Comparison of ENCODE assay signal across 11 mouse cellular contexts in genomic region chr3:122118651-122119214, GRCm38 (mm10).
DNase-seq lines count a peak whose midpoint lies in the region; ATAC-seq and TF ChIP-seq lines count a peak whose summit lies in the region.
"Had no signal": no experiment of that assay in that cellular context is flagged by ENCODE, and none has a peak within 500 bp of the region (broad histone marks: within the 10 kb centered on the region; RNA-seq: fewer than 3 reads in every experiment).

No protein-coding gene starts in this region.

- H3K36me3 ChIP-seq in heart, postnatal 0 days (replicated peaks; ENCODE audit: control insufficient read depth, insufficient read depth, low read length): no peaks in the 10 kb centered on the region
- no peaks in the 10 kb centered on the region for H3K36me3 ChIP-seq in heart, embryonic 11.5 days (ENCODE audit: control insufficient read depth, insufficient read depth, low read length)
- peaks cover 91% of the 10 kb centered on the region for H3K36me3 ChIP-seq in megakaryocyte, embryonic 14.5 days (replicated peaks; ENCODE audit: low read length)
- no peaks in the 10 kb centered on the region for H3K36me3 ChIP-seq in intestine, postnatal 0 days (ENCODE audit: control insufficient read depth, insufficient read depth)
- H3K36me3 ChIP-seq in stomach, postnatal 0 days (ENCODE audit: control insufficient read depth, insufficient read depth, low read length): no peaks in the 10 kb centered on the region
- H3K36me3 ChIP-seq in midbrain, embryonic 13.5 days: no peaks in the 10 kb centered on the region
- H3K36me3 ChIP-seq: neural tube, embryonic 15.5 days had no signal

- ATAC-seq in heart, postnatal 0 days (ENCODE audit: insufficient read depth, low read depth): no peak
- no peak for ATAC-seq in heart, embryonic 11.5 days (replicated peaks; ENCODE audit: insufficient number of reproducible peaks, low FRiP score, low TSS enrichment)
- ATAC-seq in megakaryocyte, adult 5-6 weeks (ENCODE audit: poor library complexity, severe bottlenecking): no peak
- peak; percentile 59 for ATAC-seq in intestine, postnatal 0 days
- peak; percentile 18; the same call in 1 of the 2 replicates for ATAC-seq in stomach, postnatal 0 days (ENCODE audit: low FRiP score, low TSS enrichment)
- no peak for ATAC-seq in midbrain, embryonic 13.5 days
- ATAC-seq: midbrain, embryonic 16.5 days had no signal

- no peak overlapping the region for H3K4me3 ChIP-seq in heart, postnatal 0 days (ENCODE audit: low read depth, low read length)
- no peak overlapping the region for H3K4me3 ChIP-seq in heart, embryonic 11.5 days (ENCODE audit: low read depth, low read length)
- H3K4me3 ChIP-seq in megakaryocyte, embryonic 14.5 days (replicated peaks): peak overlapping the region; percentile 64
- no peak overlapping the region for H3K4me3 ChIP-seq in intestine, postnatal 0 days (ENCODE audit: low read depth, low read length)
- no peak overlapping the region for H3K4me3 ChIP-seq in stomach, postnatal 0 days (ENCODE audit: low read depth, low read length)
- H3K4me3 ChIP-seq in midbrain, embryonic 13.5 days (replicated peaks): no peak overlapping the region
- H3K4me3 ChIP-seq: neural tube, embryonic 15.5 days had no signal

- peak overlapping the region; percentile 83 for H3K27ac ChIP-seq in heart, postnatal 0 days (ENCODE audit: low read depth)
- H3K27ac ChIP-seq in heart, embryonic 11.5 days (ENCODE audit: low read depth, low read length): no peak overlapping the region
- peak overlapping the region; percentile 50; the same call in 1 of the 2 replicates for H3K27ac ChIP-seq in intestine, postnatal 0 days (ENCODE audit: low read depth, low read length)
- 0 out of 2 replicates have a peak overlapping the region, but pooled peaks have one; percentile 45 for H3K27ac ChIP-seq in stomach, postnatal 0 days (replicated peaks)
- H3K27ac ChIP-seq in midbrain, embryonic 13.5 days: no peak overlapping the region
- H3K27ac ChIP-seq: neural tube, embryonic 15.5 days had no signal

- H3K9ac ChIP-seq in heart, postnatal 0 days (replicated peaks; ENCODE audit: low read depth, low read length): no peak overlapping the region
- no peak overlapping the region for H3K9ac ChIP-seq in heart, embryonic 11.5 days (ENCODE audit: low read depth, low read length)
- H3K9ac ChIP-seq in intestine, postnatal 0 days (ENCODE audit: low read depth, low read length): no peak overlapping the region
- H3K9ac ChIP-seq in stomach, postnatal 0 days (ENCODE audit: low read length): no peak overlapping the region
- H3K9ac ChIP-seq in midbrain, embryonic 13.5 days (replicated peaks): no peak overlapping the region
- H3K9ac ChIP-seq: neural tube, embryonic 15.5 days had no signal

- 48% methylated on average over 9 of the region's 9 CpGs for WGBS in heart, postnatal 0 days
- 51% methylated on average over 9 of the region's 9 CpGs for WGBS in heart, embryonic 11.5 days (ENCODE audit: insufficient replicate concordance)
- WGBS in intestine, postnatal 0 days: 19% methylated on average over 9 of the region's 9 CpGs
- 31% methylated on average over 9 of the region's 9 CpGs for WGBS in stomach, postnatal 0 days
- WGBS in midbrain, embryonic 13.5 days: 76% methylated on average over 9 of the region's 9 CpGs

- no peaks in the 10 kb centered on the region for H3K27me3 ChIP-seq in heart, postnatal 0 days (ENCODE audit: control insufficient read depth, insufficient read depth, low read length)
- no peaks in the 10 kb centered on the region for H3K27me3 ChIP-seq in heart, embryonic 11.5 days (ENCODE audit: control insufficient read depth, insufficient read depth, low read length)
- H3K27me3 ChIP-seq in megakaryocyte, embryonic 14.5 days (replicated peaks): no peaks in the 10 kb centered on the region
- no peaks in the 10 kb centered on the region for H3K27me3 ChIP-seq in intestine, postnatal 0 days (replicated peaks; ENCODE audit: control insufficient read depth, insufficient read depth, low read length)
- H3K27me3 ChIP-seq in stomach, postnatal 0 days (ENCODE audit: control insufficient read depth, insufficient read depth, low read length): no peaks in the 10 kb centered on the region
- H3K27me3 ChIP-seq in midbrain, embryonic 13.5 days: peaks cover 4% of the 10 kb centered on the region
- H3K27me3 ChIP-seq: neural tube, embryonic 15.5 days had no signal

- no peak overlapping the region for H3K4me2 ChIP-seq in heart, postnatal 0 days (ENCODE audit: low read depth, low read length)
- no peak overlapping the region for H3K4me2 ChIP-seq in heart, embryonic 11.5 days
- H3K4me2 ChIP-seq in intestine, postnatal 0 days (replicated peaks; ENCODE audit: low read depth): peak overlapping the region; percentile 22; the same call in 1 of the 2 replicates
- H3K4me2 ChIP-seq in stomach, postnatal 0 days (replicated peaks; ENCODE audit: low read depth): no peak overlapping the region
- H3K4me2 ChIP-seq in midbrain, embryonic 13.5 days (replicated peaks): no peak overlapping the region
- H3K4me2 ChIP-seq: neural tube, embryonic 15.5 days had no signal

- DNase-seq in heart, postnatal 0 days (ENCODE audit: low spot score): no peak
- peak; percentile 61 for DNase-seq in stomach, postnatal 0 days (ENCODE audit: low spot score)
- DNase-seq: adrenal gland, postnatal 36 days; cerebellum, adult 11 months had no signal

- TF ChIP-seq EP300 in heart, postnatal 0 days (IDR thresholded peaks at IDR 0.05; ENCODE audit: low read depth): no peak
- TF ChIP-seq EP300 in stomach, postnatal 0 days (optimal IDR thresholded peaks at IDR 0.05): no peak

- TF ChIP-seq CTCF in heart, postnatal 0 days (IDR thresholded peaks at IDR 0.05; ENCODE audit: low read depth): no peak
- peak; percentile 21; the same call in 1 of the 2 replicates for TF ChIP-seq CTCF in intestine, postnatal 0 days (IDR thresholded peaks at IDR 0.05; ENCODE audit: low read depth)
- TF ChIP-seq CTCF in stomach, postnatal 0 days (IDR thresholded peaks at IDR 0.05; ENCODE audit: low read depth): no peak

- H3K4me1 ChIP-seq in heart, postnatal 0 days (ENCODE audit: control insufficient read depth, insufficient read depth): peaks cover 8% of the 10 kb centered on the region; the same call in 1 of the 2 replicates
- peaks cover 22% of the 10 kb centered on the region for H3K4me1 ChIP-seq in heart, embryonic 11.5 days (ENCODE audit: control insufficient read depth, insufficient read depth, low read length)
- peaks cover 81% of the 10 kb centered on the region for H3K4me1 ChIP-seq in megakaryocyte, embryonic 14.5 days
- H3K4me1 ChIP-seq in intestine, postnatal 0 days (replicated peaks; ENCODE audit: control insufficient read depth, insufficient read depth, low read length): no peaks in the 10 kb centered on the region
- no peaks in the 10 kb centered on the region; the same call in 1 of the 2 replicates for H3K4me1 ChIP-seq in stomach, postnatal 0 days (replicated peaks; ENCODE audit: control insufficient read depth, insufficient read depth)
- H3K4me1 ChIP-seq in midbrain, embryonic 13.5 days (replicated peaks): peaks cover 10% of the 10 kb centered on the region; the same call in 1 of the 2 replicates

- no peaks in the 10 kb centered on the region for H3K9me3 ChIP-seq in heart, postnatal 0 days (replicated peaks; ENCODE audit: control insufficient read depth, low read length)
- H3K9me3 ChIP-seq in heart, embryonic 11.5 days (replicated peaks; ENCODE audit: control insufficient read depth, low read length): no peaks in the 10 kb centered on the region
- no peaks in the 10 kb centered on the region for H3K9me3 ChIP-seq in megakaryocyte, embryonic 14.5 days
- no peaks in the 10 kb centered on the region for H3K9me3 ChIP-seq in intestine, postnatal 0 days (ENCODE audit: control insufficient read depth)
- no peaks in the 10 kb centered on the region for H3K9me3 ChIP-seq in stomach, postnatal 0 days (ENCODE audit: control insufficient read depth, low read length)
- H3K9me3 ChIP-seq in midbrain, embryonic 13.5 days: no peaks in the 10 kb centered on the region
- H3K9me3 ChIP-seq: neural tube, embryonic 15.5 days had no signal

Comparison
In these comparisons a context has a peak if more than half of its experiments do, and no peak if none do; other contexts are left out.
1. H3K27ac ChIP-seq: peak in heart, postnatal 0 days (single experiment), intestine, postnatal 0 days (single experiment) and stomach, postnatal 0 days (single experiment); none in heart, embryonic 11.5 days (single experiment) and midbrain, embryonic 13.5 days (single experiment).
2. ATAC-seq: peak in intestine, postnatal 0 days (single experiment) and stomach, postnatal 0 days (single experiment); none in heart, postnatal 0 days (single experiment), heart, embryonic 11.5 days (single experiment), megakaryocyte, adult 5-6 weeks (single experiment) and midbrain, embryonic 13.5 days (single experiment).